Mouse (Mus musculus) heart, embryonic 12.5 days (tissue): Measurements from ENCODE around the gene Spryd7. TPM values are rescaled to one million over a fixed set of nuclear protein-coding genes. Genes with fewer than 3 reads are reported as not detected.
"Not testable (repeated sequence)": the region's sequence is repeated elsewhere in the genome, so short reads cannot be mapped to it uniquely, and the experiment has no call there.

Source experiments
- ATAC-seq: fragments of 200-750 bp; cut with Nextera tagmentation; 2 replicates; pipeline ENCODE4 v1.8.0; 2017; ENCODE audit warnings: moderate TSS enrichment, moderate library complexity; ENCODE audit not compliant: insufficient number of reproducible peaks, low FRiP score
- H3K27ac ChIP-seq: fragments of 300-500 bp; sonication (generic); 2 replicates; pipeline ENCODE4 v1.5.1; 2016; ENCODE audit warnings: mild to moderate bottlenecking, moderate library complexity; ENCODE audit not compliant: poor library complexity, severe bottlenecking
- H3K27me3 ChIP-seq: fragments of 300-500 bp; sonication (generic); replicated peaks from 2 replicates; pipeline ENCODE4 v1.6.1; 2016; ENCODE audit warnings: mild to moderate bottlenecking, moderate library complexity
- H3K36me3 ChIP-seq: fragments of 300-500 bp; sonication (generic); 2 replicates; pipeline ENCODE4 v1.6.1; 2016; ENCODE audit warnings: mild to moderate bottlenecking, moderate library complexity
- H3K4me1 ChIP-seq: fragments of 300-500 bp; sonication (generic); replicated peaks from 2 replicates; pipeline ENCODE4 v1.6.1; 2016; ENCODE audit warnings: mild to moderate bottlenecking
- H3K4me2 ChIP-seq: fragments of 300-500 bp; sonication (generic); 2 replicates; pipeline ENCODE4 v1.6.1; 2016; ENCODE audit warnings: mild to moderate bottlenecking, moderate library complexity
- H3K4me3 ChIP-seq: fragments of 300-500 bp; sonication (generic); 2 replicates; pipeline ENCODE4 v1.5.1; 2016; ENCODE audit warnings: mild to moderate bottlenecking
- H3K9ac ChIP-seq: fragments of 300-500 bp; sonication (generic); 2 replicates; pipeline ENCODE4 v1.6.1; 2016; ENCODE audit warnings: mild to moderate bottlenecking, moderate library complexity
- H3K9me3 ChIP-seq: fragments of 300-500 bp; sonication (generic); replicated peaks from 2 replicates; pipeline ENCODE4 v1.6.1; 2016; ENCODE audit warnings: mild to moderate bottlenecking, moderate library complexity
- WGBS: fragments of 180-500 bp; shearing (Covaris S2); methylation state at CpG from one replicate; pipeline ENCODE4 v1.1.7; 2016; 5-methylcytosine and 5-hydroxymethylcytosine counted together
- polyA plus RNA-seq: library from polyadenylated mRNA; unstranded; fragments of >200 nt; fragmentation: Nextera tagmentation; extraction: Ambion mirVana; gene quantifications from 2 replicates; pipeline ENCODE4 v1.2.1, GENCODE M21; 2016

Spryd7 gene
- polyA plus RNA-seq, result 21.9 and 25.3 TPM in 2 replicates

DNA sequence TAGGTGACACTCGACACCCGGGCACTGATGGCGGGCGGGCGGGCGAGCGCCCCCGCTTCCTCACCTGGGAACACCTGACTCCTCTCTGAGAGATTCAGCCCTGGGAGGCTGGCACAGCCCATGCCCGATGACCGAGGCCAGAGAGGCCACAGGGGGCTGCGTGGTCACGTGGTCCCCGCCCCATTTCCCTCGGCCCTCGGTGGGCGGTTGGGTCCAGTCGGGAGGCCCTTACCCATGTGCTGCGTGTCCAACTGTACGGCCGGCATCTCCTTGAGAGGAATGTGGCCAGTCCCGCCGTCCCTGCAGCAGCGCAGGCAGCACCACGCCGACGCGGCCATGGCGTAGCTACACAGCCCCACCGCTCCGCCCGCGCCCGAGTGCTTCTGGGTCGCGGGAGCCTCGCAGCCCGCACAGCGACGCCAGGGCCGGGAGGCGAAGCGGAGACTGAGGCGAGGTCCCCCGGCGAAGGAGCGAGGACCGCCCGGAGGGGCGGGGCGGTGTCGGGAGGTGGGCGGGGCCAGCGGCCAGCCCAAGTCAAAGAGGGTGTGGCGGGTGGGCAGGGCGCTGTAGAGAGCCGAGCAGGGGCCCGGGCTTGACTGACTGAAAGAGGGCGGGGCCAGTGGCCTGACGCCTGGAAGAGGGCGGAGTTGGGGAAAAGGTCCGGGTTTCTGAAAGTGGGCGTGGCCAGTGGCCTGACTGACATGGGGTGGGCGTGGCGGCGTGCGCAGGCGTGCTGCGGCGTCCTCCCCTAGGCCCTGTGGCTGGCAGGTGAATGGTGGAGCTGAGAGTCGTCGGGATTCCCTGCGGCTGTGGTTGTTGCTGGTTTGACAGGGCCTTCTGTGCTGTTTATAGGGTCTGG lies at the start of gene Spryd7:
Gene Spryd7, minus strand, starts transcription at position 598 of the 859 bp plus-strand sequence.
- Histone ChIP-seq H3K27ac (peak within 1 kb of the TSS; percentile 81), H3K9me3 (no peaks in the 10 kb centered on the region), H3K9ac (peak within 1 kb of the TSS; percentile 80), H3K4me3 (peak within 1 kb of the TSS; percentile 72), H3K36me3 (no peaks in the 10 kb centered on the region), H3K27me3 (no peaks in the 10 kb centered on the region), H3K4me1 (peaks cover 2% of the 10 kb centered on the region; the same call in 1 of the 2 replicates), H3K4me2 (peak within 1 kb of the TSS; percentile 74)
- WGBS, result under 1% methylated on average over 70 of the region's 72 CpGs
- peak; percentile 99 for ATAC-seq

GRCm38 (mm10) chr14:61606088-61606487 lies 49.4 kb upstream of the Spryd7 start:
- not testable (repeated sequence) for H3K9me3 ChIP-seq, ATAC-seq, H3K9ac ChIP-seq, H3K4me1 ChIP-seq, H3K4me3 ChIP-seq, H3K4me2 ChIP-seq, H3K27me3 ChIP-seq, H3K27ac ChIP-seq
- WGBS, result 84% methylated on average over 2 of the region's 2 CpGs
- H3K36me3 ChIP-seq, result peaks cover 41% of the 10 kb centered on the region

GRCm38 (mm10) chr14:61604081-61604480 lies 47.4 kb upstream of the Spryd7 start:
- H3K9ac ChIP-seq, result no peak overlapping the region
- no peak overlapping the region for H3K27ac ChIP-seq
- no peak overlapping the region for H3K4me2 ChIP-seq
- no peak for ATAC-seq
- WGBS, result 90% methylated on average over 3 of the region's 3 CpGs
- no peak overlapping the region for H3K4me3 ChIP-seq
- peaks cover 16% of the 10 kb centered on the region for H3K4me1 ChIP-seq
- H3K36me3 ChIP-seq, result peaks cover 41% of the 10 kb centered on the region
- no peaks in the 10 kb centered on the region for H3K9me3 ChIP-seq
- H3K27me3 ChIP-seq, result no peaks in the 10 kb centered on the region

DNA sequence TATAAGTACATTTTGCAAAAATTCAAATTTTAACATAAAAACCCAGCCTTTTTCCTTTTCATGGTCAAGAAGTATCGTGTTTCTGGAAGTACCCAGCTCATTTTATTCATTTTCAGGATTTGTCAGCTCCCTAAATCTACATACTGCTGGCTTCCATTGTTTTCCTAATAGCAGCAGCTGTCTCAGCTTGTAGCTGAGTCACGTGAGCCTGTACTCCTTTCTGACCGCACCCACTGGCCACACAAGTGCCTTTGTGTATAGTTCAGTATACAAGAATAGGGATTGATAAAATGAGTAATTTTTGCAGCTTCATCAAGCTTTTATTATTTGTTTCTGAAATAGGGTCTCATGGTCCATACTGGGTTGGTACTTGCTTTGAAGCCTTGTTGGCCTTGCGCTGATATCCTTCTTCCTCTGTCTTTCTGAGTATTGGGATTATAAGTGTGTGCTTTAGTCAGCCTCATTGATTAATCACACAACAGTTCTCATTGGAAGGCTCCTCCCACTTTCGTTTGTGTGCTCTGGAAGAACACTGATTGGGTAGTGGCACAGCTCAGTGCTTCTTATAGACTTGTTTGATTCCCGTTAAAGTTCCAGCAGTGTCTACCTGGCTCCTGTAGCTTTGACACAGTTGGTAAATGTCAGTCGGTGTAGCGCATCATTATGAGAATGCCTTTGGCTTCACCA lies 46.5 kb upstream of the Spryd7 start:
- ATAC-seq, result no peak
- Histone ChIP-seq H3K36me3 (peaks cover 41% of the 10 kb centered on the region), H3K9ac (no peak overlapping the region), H3K27ac (no peak overlapping the region), H3K4me1 (peaks cover 19% of the 10 kb centered on the region), H3K9me3 (no peaks in the 10 kb centered on the region), H3K4me2 (no peak overlapping the region), H3K27me3 (no peaks in the 10 kb centered on the region), H3K4me3 (no peak overlapping the region)
- 83% methylated on average over 8 of the region's 8 CpGs for WGBS

- Histone ChIP-seq H3K27me3 (no peaks in the 10 kb centered on the region), H3K9ac (no peak overlapping the region), H3K4me1 (peaks cover 24% of the 10 kb centered on the region), H3K9me3 (no peaks in the 10 kb centered on the region), H3K4me2 (peak overlapping the region; percentile 7; the same call in 1 of the 2 replicates), H3K4me3 (no peak overlapping the region), H3K27ac (no peak overlapping the region), H3K36me3 (peaks cover 33% of the 10 kb centered on the region)
- ATAC-seq, result no peak
- WGBS, result 73% methylated on average over 9 of the region's 9 CpGs
Measured at GRCm38 (mm10) chr14:61601348-61601747, 44.7 kb upstream of the Spryd7 start.

DNA sequence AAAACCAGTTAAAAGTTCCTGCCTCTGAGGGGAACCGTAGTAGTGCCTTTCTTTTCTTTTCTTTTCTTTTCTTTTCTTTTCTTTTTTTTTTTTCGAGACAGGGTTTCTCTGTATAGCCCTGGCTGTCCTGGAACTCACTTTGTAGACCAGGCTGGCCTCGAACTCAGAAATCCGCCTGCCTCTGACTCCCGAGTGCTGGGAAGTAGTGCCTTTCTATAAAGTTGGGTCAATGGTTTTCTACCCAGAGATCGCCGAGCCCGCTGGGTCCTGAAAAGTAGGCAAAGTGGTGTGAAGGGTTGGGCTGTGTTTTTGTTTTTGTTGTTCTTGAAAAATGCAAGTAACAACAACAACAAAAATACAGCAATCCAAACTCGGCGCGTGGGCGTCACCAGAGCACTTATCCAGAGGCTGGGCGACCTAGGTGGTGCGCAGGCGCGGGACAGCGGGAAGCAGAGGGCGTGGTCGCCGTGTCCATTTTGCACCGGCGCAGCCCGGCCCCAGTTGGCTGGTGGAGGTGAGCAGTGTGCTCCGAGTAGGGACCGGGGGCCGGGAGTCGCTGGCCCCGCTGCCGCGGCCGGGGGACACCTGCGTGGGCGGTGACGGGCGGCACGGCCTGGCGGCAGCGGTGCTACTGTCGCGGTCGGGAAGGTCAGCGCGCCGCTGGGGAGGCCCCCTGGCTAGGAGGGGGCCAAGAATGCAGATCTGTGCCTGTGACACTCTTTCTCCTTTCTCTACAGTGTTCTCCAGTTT lies 42.5 kb upstream of the Spryd7 start:
- H3K36me3 ChIP-seq, result peaks cover 14% of the 10 kb centered on the region
- H3K9ac ChIP-seq, result peak overlapping the region; percentile 84
- peak overlapping the region; percentile 63 for H3K4me2 ChIP-seq
- H3K27me3 ChIP-seq, result no peaks in the 10 kb centered on the region
- H3K4me1 ChIP-seq, result peaks cover 24% of the 10 kb centered on the region
- H3K9me3 ChIP-seq, result no peaks in the 10 kb centered on the region
- peak overlapping the region; percentile 82 for H3K27ac ChIP-seq
- ATAC-seq, result peak; percentile 98
- H3K4me3 ChIP-seq, result peak overlapping the region; percentile 85
- 5% methylated on average over 44 of the region's 44 CpGs for WGBS

- WGBS, result 26% methylated on average over 5 of the region's 5 CpGs
- Histone ChIP-seq H3K27ac (peak within 1 kb of the TSS; percentile 82), H3K27me3 (no peaks in the 10 kb centered on the region), H3K4me3 (peak within 1 kb of the TSS; percentile 85), H3K9me3 (no peaks in the 10 kb centered on the region), H3K36me3 (peaks cover 4% of the 10 kb centered on the region; the same call in 1 of the 2 replicates), H3K4me2 (peak within 1 kb of the TSS; percentile 63), H3K9ac (0 out of 2 replicates have a peak within 1 kb of the TSS, but pooled peaks have one; percentile 84), H3K4me1 (peaks cover 24% of the 10 kb centered on the region)
- no peak for ATAC-seq
Measured at GRCm38 (mm10) chr14:61597968-61598367, 41.3 kb upstream of the Spryd7 start, which contains the start of gene Trim13. Gene Trim13, plus strand, starts transcription at chr14:61598247.

- WGBS, result 87% methylated on average over 9 of the region's 9 CpGs
- Histone ChIP-seq H3K4me2 (no peak overlapping the region), H3K9me3 (no peaks in the 10 kb centered on the region), H3K9ac (no peak overlapping the region), H3K4me3 (no peak overlapping the region), H3K36me3 (peaks cover 2% of the 10 kb centered on the region; the same call in 1 of the 2 replicates), H3K27ac (no peak overlapping the region), H3K27me3 (no peaks in the 10 kb centered on the region), H3K4me1 (peaks cover 22% of the 10 kb centered on the region)
- no peak for ATAC-seq
Measured at GRCm38 (mm10) chr14:61596719-61597426, 40.2 kb upstream of the Spryd7 start.

DNA sequence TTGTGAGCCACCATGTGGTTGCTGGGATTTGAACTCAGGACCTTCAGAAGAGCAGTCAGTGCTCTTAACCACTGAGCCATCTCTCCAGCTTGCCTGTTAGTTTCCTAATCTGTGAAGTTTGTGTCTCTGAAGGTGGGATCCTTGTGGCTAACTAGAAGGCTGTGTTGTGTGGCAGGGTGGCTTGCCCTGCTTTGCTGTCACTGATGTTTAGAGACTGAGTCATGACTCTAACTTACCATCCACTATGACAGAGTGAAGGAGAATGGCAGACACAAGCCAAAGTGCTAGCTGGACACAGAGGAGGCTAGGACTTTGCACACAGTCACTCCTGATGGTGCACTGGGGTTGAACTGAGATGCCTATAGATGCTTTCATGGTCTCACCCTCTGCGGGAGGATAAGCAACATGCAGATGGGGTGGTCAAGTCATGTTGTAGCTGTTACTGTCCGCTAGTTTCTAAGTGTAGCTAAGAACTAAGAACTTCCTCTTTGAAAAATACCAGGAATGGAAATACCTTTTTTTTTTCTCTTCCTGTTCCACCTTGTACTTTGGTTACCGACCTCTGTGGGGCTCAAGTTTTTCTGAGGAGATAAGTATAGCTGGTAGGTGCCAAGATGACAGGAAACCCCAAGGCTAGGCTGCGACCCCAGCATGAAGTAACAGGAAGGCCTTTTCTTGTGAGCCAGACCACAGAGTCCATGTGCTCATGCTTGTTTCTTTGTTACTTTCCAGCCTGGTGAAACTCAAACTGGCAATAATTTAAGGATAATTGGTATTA lies 32.8 kb upstream of the Spryd7 start:
- Histone ChIP-seq H3K9ac (no peak overlapping the region), H3K9me3 (no peaks in the 10 kb centered on the region)
- WGBS, result 58% methylated on average over 4 of the region's 4 CpGs

GRCm38 (mm10) chr14:61575941-61576340 lies 19.3 kb upstream of the Spryd7 start:
- H3K9me3 ChIP-seq, result no peaks in the 10 kb centered on the region
- no peaks in the 10 kb centered on the region for H3K27me3 ChIP-seq
- H3K9ac ChIP-seq, result no peak overlapping the region
- H3K4me1 ChIP-seq, result no peaks in the 10 kb centered on the region
- ATAC-seq, result no peak
- H3K4me2 ChIP-seq, result no peak overlapping the region
- WGBS, result 85% methylated on average over 8 of the region's 8 CpGs
- no peak overlapping the region for H3K27ac ChIP-seq
- H3K36me3 ChIP-seq, result no peaks in the 10 kb centered on the region
- no peak overlapping the region for H3K4me3 ChIP-seq

More for the DNA sequence above, 32.8 kb upstream of the Spryd7 start:
- H3K4me2 ChIP-seq, result no peak overlapping the region
- no peaks in the 10 kb centered on the region for H3K36me3 ChIP-seq
- H3K4me3 ChIP-seq, result no peak overlapping the region
- no peaks in the 10 kb centered on the region for H3K27me3 ChIP-seq
- H3K27ac ChIP-seq, result no peak overlapping the region
- no peak for ATAC-seq
- H3K4me1 ChIP-seq, result no peaks in the 10 kb centered on the region
